8 mouse cellular contexts compared by ENCODE assay signal in the genomic region with DNA sequence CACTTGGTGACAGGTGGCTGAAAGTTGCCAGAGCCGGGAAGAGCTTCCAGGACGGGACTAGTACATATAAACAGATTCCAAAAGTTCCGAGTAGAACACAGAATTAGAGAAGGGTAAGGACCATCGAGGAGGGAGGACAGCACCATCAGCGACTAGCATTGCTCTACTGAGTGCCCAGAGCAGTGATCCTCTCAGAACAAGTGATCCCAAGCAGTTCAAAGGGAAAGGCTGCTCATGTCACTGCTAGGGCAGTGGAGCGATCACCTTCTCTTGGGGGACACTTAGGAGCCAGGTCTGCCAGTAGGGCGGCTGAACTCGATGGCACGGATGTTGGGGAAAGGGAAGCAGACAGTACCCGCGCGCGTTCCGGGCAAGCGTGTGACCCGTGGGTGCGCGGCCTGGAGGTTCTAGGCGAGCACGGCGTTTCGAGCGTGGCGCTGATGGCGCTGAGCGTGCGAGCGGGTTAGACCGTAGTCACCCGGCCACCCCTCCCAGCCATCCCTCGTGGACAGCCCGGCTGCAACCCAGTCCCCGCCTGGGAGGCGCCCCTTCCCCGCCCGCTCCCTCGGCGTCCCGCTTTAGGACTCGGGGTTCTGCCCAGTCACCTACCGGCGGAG. TPM values are rescaled to one million over a fixed set of nuclear protein-coding genes. Genes with fewer than 3 reads are reported as not detected.
A peak's percentile ranks its signal among the peaks of the same experiment; 100 is the strongest.
DNase-seq lines count a peak whose midpoint lies in the region; ATAC-seq lines count a peak whose summit lies in the region.

No protein-coding gene starts in this region.

- H3K9me3 ChIP-seq in heart, embryonic 15.5 days (replicated peaks) = no peaks in the 10 kb centered on the region
- no peaks in the 10 kb centered on the region for H3K9me3 ChIP-seq in hindbrain, embryonic 13.5 days
- H3K9me3 ChIP-seq in midbrain, embryonic 13.5 days = no peaks in the 10 kb centered on the region

- H3K27ac ChIP-seq in heart, embryonic 15.5 days = peak overlapping the region; percentile 88
- H3K27ac ChIP-seq in hindbrain, embryonic 13.5 days = peak overlapping the region; percentile 89
- peak overlapping the region; percentile 93 for H3K27ac ChIP-seq in midbrain, embryonic 13.5 days

- intact Hi-C loops in heart, postnatal 14 days (cut with DNase I) = no loop called here

- H3K36me3 ChIP-seq in heart, embryonic 15.5 days = no peaks in the 10 kb centered on the region
- no peaks in the 10 kb centered on the region for H3K36me3 ChIP-seq in hindbrain, embryonic 13.5 days
- H3K36me3 ChIP-seq in midbrain, embryonic 13.5 days = no peaks in the 10 kb centered on the region

- H3K4me1 ChIP-seq in heart, embryonic 15.5 days (replicated peaks) = peaks cover 39% of the 10 kb centered on the region
- peaks cover 60% of the 10 kb centered on the region for H3K4me1 ChIP-seq in hindbrain, embryonic 13.5 days (replicated peaks)
- peaks cover 58% of the 10 kb centered on the region for H3K4me1 ChIP-seq in midbrain, embryonic 13.5 days (replicated peaks)

- no peak for DNase-seq in heart, postnatal 14 days
- DNase-seq in R1 (ENCODE audit: low read depth, low spot score) = peak; percentile 35
- no peak for DNase-seq in B cell, adult 2 months
- DNase-seq in cerebellum, postnatal 4 days (ENCODE audit: low spot score in 2 of 2) = no peak
- no peak for DNase-seq in urinary bladder, adult 2 months (ENCODE audit: low spot score)

- peak overlapping the region; percentile 70 for H3K4me3 ChIP-seq in heart, embryonic 15.5 days
- peak overlapping the region; percentile 60 for H3K4me3 ChIP-seq in hindbrain, embryonic 13.5 days
- H3K4me3 ChIP-seq in midbrain, embryonic 13.5 days (replicated peaks) = peak overlapping the region; percentile 65

- peak overlapping the region; percentile 76 for H3K9ac ChIP-seq in heart, embryonic 15.5 days
- H3K9ac ChIP-seq in hindbrain, embryonic 13.5 days = peak overlapping the region; percentile 77
- peak overlapping the region; percentile 85 for H3K9ac ChIP-seq in midbrain, embryonic 13.5 days (replicated peaks)

- H3K4me2 ChIP-seq in heart, embryonic 15.5 days = peak overlapping the region; percentile 88
- peak overlapping the region; percentile 77 for H3K4me2 ChIP-seq in hindbrain, embryonic 13.5 days
- H3K4me2 ChIP-seq in midbrain, embryonic 13.5 days (replicated peaks) = peak overlapping the region; percentile 83

- under 1% methylated on average over 41 of the region's 42 CpGs for WGBS in heart, embryonic 15.5 days
- under 1% methylated on average over 35 of the region's 42 CpGs for WGBS in hindbrain, embryonic 13.5 days
- under 1% methylated on average over 41 of the region's 42 CpGs for WGBS in midbrain, embryonic 13.5 days

- no peaks in the 10 kb centered on the region for H3K27me3 ChIP-seq in heart, embryonic 15.5 days
- no peaks in the 10 kb centered on the region for H3K27me3 ChIP-seq in hindbrain, embryonic 13.5 days
- H3K27me3 ChIP-seq in midbrain, embryonic 13.5 days = no peaks in the 10 kb centered on the region

- peak; percentile 1; the same call in 1 of the 2 replicates for ATAC-seq in heart, embryonic 15.5 days (replicated peaks; ENCODE audit: insufficient number of reproducible peaks, insufficient read depth, low FRiP score, low read depth)
- ATAC-seq in hindbrain, embryonic 13.5 days (ENCODE audit: low FRiP score) = no peak; the same call in 1 of the 2 replicates
- peak; percentile 2; the same call in 1 of the 2 replicates for ATAC-seq in midbrain, embryonic 13.5 days

RNA-seq across cellular contexts. Expression of gene Map3k14, which starts 0.4 kb away (rescaled TPM):
- polyA plus RNA-seq in heart, embryonic 15.5 days (2015; fragmentation: Nextera tagmentation; extraction: Ambion mirVana) = 1.8 and 4.3 TPM in 2 replicates
- 1 to 10 TPM; 3.5 to 4.0 TPM for total RNA-seq in heart, postnatal 14 days (2021)
- 3.2 and 3.4 TPM in 2 replicates for polyA plus RNA-seq in hindbrain, embryonic 13.5 days (2015; fragmentation: Nextera tagmentation; extraction: Ambion mirVana)
- polyA plus RNA-seq in midbrain, embryonic 13.5 days (2015; fragmentation: Nextera tagmentation; extraction: Ambion mirVana) = 3.6 and 5.0 TPM in 2 replicates
- polyA plus RNA-seq in urinary bladder, adult 2 months (2012; rRNA removed) = 6.6 and 8.9 TPM in 2 replicates

RNA-seq across cellular contexts. Expression of gene Spata32, which starts 48.6 kb away (rescaled TPM):
- not detected in 2 replicates for polyA plus RNA-seq in heart, embryonic 15.5 days (2015; fragmentation: Nextera tagmentation; extraction: Ambion mirVana)
- total RNA-seq in heart, postnatal 14 days (2021) = not detected
- polyA plus RNA-seq in hindbrain, embryonic 13.5 days (2015; fragmentation: Nextera tagmentation; extraction: Ambion mirVana) = 0.40 and 0.58 TPM in 2 replicates
- 0.43 and 0.48 TPM in 2 replicates for polyA plus RNA-seq in midbrain, embryonic 13.5 days (2015; fragmentation: Nextera tagmentation; extraction: Ambion mirVana)
- not detected in 2 replicates for polyA plus RNA-seq in urinary bladder, adult 2 months (2012; rRNA removed)

RNA-seq across cellular contexts. Expression of gene 1700023F06Rik, which starts 58.5 kb away (rescaled TPM):
- 0.18 and 0.37 TPM in 2 replicates for polyA plus RNA-seq in heart, embryonic 15.5 days (2015; fragmentation: Nextera tagmentation; extraction: Ambion mirVana)
- not detected for total RNA-seq in heart, postnatal 14 days (2021)
- 0.87 and 1.3 TPM in 2 replicates for polyA plus RNA-seq in hindbrain, embryonic 13.5 days (2015; fragmentation: Nextera tagmentation; extraction: Ambion mirVana)
- 0.70 and 0.71 TPM in 2 replicates for polyA plus RNA-seq in midbrain, embryonic 13.5 days (2015; fragmentation: Nextera tagmentation; extraction: Ambion mirVana)
- 1.3 and 3.3 TPM in 2 replicates for polyA plus RNA-seq in urinary bladder, adult 2 months (2012; rRNA removed)
